Mouse (Mus musculus) stomach, postnatal 0 days (tissue): ENCODE measurements around the gene Tsc22d4.

Experiments
- CTCF ChIP-seq: IDR thresholded peaks from 2 replicates; pipeline ENCODE4 v1.5.1; 2016; ENCODE audit warnings: antibody characterized with exemption, low read depth, mild to moderate bottlenecking, moderate library complexity
- EP300 ChIP-seq: optimal IDR thresholded peaks from 2 replicates; pipeline ENCODE3; 2016; ENCODE audit warnings: antibody characterized with exemption

- TF ChIP-seq CTCF, result no peak
- TF ChIP-seq EP300, result no peak
Measured at GRCm38 (mm10) chr5:137775587-137776290, 30.2 kb downstream of the Tsc22d4 start.
